Mouse (Mus musculus): ENCODE results near the gene Cntf.
"Not testable (repeated sequence)": the region's sequence is repeated elsewhere in the genome, so short reads cannot be mapped to it uniquely, and the experiment has no call there.

Cntf gene

GRCm38 (mm10) chr19:12762212-12763130 lies 3.0 kb downstream of the Cntf start:
- no peak for DNase-seq (ENCODE audit: low spot score)

GRCm38 (mm10) chr19:12759656-12760055 lies 5.8 kb downstream of the Cntf start:
- DNase-seq (ENCODE audit: low spot score): peak; percentile 46

GRCm38 (mm10) chr19:12758936-12759478 lies 6.4 kb downstream of the Cntf start:
- DNase-seq (ENCODE audit: low spot score): no peak

GRCm38 (mm10) chr19:12756286-12756685 lies 9.1 kb downstream of the Cntf start:
- DNase-seq (ENCODE audit: low spot score): no peak

GRCm38 (mm10) chr19:12731950-12732349 lies 33.5 kb downstream of the Cntf start:
- DNase-seq (ENCODE audit: low spot score): no peak

DNA sequence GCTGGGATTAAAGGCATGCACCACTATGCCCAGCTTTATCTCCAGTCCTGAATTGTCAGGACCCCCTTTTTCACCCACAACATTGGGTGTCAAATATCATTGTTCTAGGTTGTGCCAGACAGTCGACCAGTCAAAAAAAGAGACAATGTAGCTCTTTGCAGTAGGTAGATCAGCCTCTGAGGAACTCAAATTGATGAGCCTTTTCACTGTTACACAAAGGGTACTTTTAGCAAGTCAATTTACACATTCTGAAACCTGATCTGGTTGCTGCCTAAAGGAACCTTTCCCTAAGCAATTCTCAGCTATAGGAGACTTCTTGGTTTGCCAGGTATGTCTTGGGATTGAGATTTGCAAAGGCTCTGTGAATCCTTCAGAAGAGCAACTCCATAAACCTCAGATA lies 34.4 kb downstream of the Cntf start:
- DNase-seq (ENCODE audit: low spot score): no peak

DNA sequence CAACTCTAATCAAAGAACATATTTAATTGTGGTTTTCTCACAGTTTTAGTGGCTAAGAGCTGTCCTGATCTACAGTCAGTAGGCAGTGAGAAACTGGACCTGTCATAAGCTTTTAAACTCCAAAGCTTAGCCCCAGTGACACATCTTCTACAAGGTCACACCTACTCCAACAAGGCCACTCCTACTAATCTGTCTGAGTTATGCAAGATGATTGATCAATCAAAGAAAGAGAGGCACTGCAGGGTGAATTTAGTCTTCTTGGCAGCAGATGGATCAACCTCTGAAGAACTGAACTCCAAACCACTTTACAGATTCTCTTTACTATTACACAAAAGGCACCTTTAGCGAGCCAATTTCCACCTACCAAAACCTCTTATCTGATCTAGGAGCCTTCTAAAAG lies 39.6 kb downstream of the Cntf start:
- no peak for DNase-seq (ENCODE audit: low spot score)

DNA sequence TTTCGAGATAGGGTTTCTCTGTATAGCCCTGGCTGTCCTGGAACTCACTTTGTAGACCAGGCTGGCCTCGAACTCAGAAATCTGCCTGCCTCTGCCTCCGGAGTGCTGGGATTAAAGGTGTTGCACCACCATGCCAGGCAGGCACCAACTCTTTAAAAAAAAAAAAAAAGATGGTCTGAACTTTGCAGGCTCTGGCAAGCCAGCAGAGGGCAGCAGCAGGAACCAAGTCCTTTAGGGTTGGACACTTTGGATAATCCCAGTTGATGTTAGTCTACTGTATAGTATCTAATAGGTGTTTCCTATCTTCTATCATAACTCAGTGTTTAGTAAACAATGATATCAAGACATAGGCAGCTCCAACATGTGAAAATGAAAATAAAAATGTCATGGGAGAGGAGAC lies 43.1 kb downstream of the Cntf start:
- DNase-seq (ENCODE audit: low spot score): peak; percentile 45

DNA sequence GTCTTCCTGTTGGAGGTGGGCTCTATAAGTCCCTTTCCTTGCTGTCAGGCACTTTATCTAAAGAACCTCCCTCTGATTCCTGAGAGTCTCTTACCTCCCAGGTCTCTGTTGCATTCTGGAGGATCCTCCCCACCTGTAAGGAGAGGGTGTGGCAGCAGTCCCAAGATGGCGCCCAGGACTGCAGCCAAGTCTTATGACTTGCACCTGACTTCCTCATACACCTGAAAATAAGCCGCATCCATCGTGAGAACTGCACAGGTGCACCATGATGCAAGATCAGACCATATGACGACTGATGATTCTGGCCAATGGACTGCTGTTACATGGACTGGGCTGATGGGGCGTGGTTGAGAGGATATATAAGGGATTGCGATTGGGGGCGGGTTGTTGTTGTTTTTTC lies 43.8 kb downstream of the Cntf start:
- DNase-seq (ENCODE audit: low spot score): not testable (repeated sequence)

DNA sequence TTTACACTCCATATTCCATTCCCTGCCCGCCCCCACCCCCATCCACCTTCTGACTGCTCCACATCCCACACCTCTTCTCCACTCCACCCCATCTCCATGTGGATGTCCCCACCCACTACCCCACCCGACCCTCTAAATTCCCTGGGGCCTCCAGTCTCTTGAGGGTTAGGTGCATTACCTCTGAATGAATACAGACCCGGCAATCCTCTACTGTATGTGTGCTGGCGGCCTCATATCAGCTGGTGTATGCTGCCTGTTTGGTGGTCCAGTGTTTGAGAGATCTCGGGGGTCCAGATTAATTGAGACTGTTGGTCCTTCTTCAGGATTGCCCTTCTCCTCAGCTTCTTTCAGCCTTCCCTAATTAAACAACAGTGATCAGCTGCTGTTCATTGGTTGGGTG lies 44.5 kb downstream of the Cntf start:
- not testable (repeated sequence) for DNase-seq (ENCODE audit: low spot score)

DNA sequence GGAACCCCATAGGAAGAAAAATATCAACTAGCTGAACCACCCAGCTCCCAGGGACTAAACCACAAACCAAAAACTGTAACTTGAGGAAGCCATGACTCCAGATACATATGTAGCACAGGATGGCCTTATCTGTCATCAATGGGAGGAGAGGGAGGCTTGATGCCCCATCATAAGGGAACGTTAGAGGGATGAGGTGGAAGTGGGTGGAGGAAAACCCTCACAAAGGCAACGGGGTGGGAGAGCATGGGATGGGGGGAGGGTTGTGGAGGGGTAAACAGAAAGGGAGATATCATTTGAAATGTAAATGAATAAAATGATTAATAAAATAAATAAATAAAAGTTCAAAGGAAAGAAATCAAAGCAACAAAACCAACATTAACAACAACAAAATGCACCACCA lies 45.0 kb downstream of the Cntf start:
- DNase-seq (ENCODE audit: low spot score): no peak

DNA sequence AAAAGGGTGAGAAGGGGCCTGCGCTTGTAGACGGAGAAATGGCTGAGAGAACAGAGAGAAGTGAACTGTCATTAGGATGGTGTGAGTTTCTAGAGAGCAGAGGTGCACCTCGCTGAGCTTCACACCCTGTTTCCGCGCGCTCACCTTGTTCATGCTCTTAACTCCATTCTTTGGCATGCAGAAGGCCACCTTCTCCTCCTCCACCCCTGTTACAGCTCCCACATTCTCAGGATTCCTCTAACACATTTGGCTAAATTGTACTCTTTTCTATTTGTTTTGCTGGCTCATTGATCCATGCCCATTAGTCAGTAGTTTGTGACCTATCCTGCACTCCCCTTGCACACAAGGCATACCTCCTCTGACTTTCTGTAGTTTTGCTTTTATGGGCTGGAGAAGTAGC lies 46.2 kb downstream of the Cntf start:
- no peak for DNase-seq (ENCODE audit: low spot score)
